Mouse (Mus musculus): ENCODE results near the gene Il1rn. TPM values are rescaled to one million over a fixed set of nuclear protein-coding genes. Genes with fewer than 3 reads are reported as not detected.

Il1rn gene
- polyA plus RNA-seq, 1 experiment from 2014 or later, result not detected

DNA sequence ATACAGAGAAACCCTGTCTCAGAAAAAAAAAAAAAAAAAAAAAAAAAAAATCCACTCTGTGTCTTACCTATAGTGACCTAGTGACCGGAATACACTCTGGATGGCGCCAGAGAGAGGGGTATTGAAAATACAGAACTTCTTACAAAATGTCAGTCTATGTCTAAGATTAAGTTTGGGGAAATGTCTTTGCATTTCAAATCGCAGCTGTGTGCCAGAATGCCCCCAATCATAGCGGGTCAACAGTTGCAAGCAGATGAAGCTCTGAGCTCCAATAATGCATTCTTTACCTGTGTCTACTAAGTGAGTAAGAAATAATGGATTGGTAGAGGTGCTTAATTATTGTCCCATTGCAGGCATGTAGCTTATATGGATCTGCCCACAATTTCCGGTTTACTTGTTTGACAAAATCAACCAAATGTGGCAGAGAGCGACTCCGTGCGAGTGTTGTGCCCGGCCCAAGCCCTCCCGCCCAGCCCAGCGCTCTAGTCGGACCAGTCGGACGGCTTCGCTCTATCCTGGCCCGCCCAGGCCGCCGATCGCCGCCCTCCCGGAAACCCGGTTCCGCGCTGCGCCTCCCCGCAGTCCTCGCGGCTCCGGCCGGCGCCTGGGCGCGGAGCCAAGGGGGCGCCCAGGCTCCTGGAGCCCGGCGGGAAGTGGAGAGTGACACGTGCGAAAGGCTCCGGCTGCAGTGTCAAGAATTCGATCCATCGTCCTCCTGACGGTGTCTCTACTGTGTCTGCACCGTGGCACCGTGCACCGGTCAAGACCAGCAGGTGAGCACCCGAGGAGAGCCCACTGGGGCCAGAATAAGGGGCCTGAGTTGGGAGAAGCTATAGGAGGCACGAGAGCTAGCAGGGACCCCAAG, 30.6 kb downstream of the Il1rn start, which contains the start of gene Psd4:
TSS of gene Psd4 (plus strand) at position 551 of the 865 bp plus-strand sequence.
- Histone ChIP-seq H3K4me1 (replicated peaks; ENCODE audit: control insufficient read depth, insufficient read depth, low read length) (0 out of 2 replicates have a peak, but pooled peaks cover 7% of the 10 kb centered on the region), H3K4me2 (replicated peaks) (peak within 1 kb of the TSS; percentile 83), H3K4me3 (replicated peaks; ENCODE audit: low read length) (peak within 1 kb of the TSS; percentile 42), H3K9me3 (ENCODE audit: control insufficient read depth, low read length) (no peaks in the 10 kb centered on the region), H3K27me3 (ENCODE audit: control insufficient read depth, insufficient read depth, low read length) (peaks cover 13% of the 10 kb centered on the region; the same call in 1 of the 2 replicates), H3K27ac (no peak within 1 kb of the TSS), H3K9ac (peak within 1 kb of the TSS; percentile 58), H3K36me3 (replicated peaks; ENCODE audit: control insufficient read depth, insufficient read depth) (no peaks in the 10 kb centered on the region)
- 5% methylated on average over 47 of the region's 47 CpGs for WGBS
- DNase-seq (ENCODE audit: low spot score) (peak; percentile 52), ATAC-seq (ENCODE audit: low FRiP score) (peak; percentile 86; the same call in 1 of the 2 replicates)

DNA sequence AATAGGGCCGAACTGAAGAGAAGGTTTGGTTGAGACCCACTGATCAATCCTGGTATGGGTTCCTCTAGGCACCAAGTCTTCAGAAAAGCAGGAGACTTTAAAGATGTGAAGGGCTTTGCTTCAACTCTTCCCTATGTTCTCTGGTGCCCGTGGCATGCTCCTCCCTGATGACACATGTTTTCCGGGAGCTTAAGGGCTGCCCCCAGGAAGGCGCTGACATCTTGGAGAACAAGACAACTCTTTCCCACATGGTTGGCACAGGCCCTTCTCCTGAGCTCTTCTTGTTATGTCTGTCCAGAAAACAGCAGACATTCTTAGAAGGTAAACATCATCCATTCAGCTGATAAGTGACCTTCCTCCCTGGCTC, 31.2 kb downstream of the Il1rn start:
- Histone ChIP-seq H3K4me2 (replicated peaks) (peak overlapping the region; percentile 83), H3K27ac (no peak overlapping the region), H3K27me3 (ENCODE audit: control insufficient read depth, insufficient read depth, low read length) (peaks cover 13% of the 10 kb centered on the region; the same call in 1 of the 2 replicates), H3K9me3 (ENCODE audit: control insufficient read depth, low read length) (no peaks in the 10 kb centered on the region), H3K9ac (no peak overlapping the region; the same call in 1 of the 2 replicates), H3K4me3 (replicated peaks; ENCODE audit: low read length) (peak overlapping the region; percentile 42), H3K4me1 (replicated peaks; ENCODE audit: control insufficient read depth, insufficient read depth, low read length) (0 out of 2 replicates have a peak, but pooled peaks cover 7% of the 10 kb centered on the region), H3K36me3 (replicated peaks; ENCODE audit: control insufficient read depth, insufficient read depth) (no peaks in the 10 kb centered on the region)
- DNase-seq (ENCODE audit: low spot score), result no peak
- 75% methylated on average over 4 of the region's 4 CpGs for WGBS
- ATAC-seq (ENCODE audit: low FRiP score), result 0 out of 2 replicates have a peak, but pooled peaks have one; percentile 17

DNA sequence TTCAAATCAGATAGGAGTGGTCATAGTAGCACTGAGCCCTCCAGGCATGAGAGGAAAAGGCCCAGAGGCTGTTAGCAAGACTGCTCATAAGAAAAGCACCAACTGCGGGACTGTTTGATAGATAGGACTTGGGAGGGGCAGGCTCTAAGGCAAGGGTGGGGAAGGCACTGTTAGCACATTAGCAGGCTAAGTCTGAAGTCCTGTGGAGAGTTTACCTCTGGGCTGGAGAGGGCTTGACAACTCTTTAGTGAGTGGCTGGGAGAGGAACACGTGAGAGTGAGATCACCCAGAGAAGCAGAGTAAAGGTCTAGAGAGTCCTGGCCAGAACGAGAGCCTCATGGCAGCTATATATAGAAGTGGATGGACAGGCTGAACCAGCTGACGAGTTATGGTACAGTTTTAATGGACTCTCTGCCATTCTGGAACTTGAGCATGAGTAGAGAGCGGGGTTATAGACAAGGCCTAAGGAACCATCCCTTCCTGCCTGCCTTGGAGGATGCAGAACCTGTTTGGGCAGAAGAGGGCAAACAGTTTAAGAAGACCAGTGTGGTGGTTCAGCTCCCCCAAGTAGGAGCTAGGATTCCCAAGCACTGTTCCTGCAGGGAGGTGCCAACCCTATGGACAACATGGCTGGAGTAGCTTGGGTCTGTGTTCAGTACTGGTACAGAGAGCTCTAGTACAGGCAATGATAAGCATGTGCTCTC, 42.2 kb downstream of the Il1rn start:
- no peak for DNase-seq (ENCODE audit: low spot score)

DNA sequence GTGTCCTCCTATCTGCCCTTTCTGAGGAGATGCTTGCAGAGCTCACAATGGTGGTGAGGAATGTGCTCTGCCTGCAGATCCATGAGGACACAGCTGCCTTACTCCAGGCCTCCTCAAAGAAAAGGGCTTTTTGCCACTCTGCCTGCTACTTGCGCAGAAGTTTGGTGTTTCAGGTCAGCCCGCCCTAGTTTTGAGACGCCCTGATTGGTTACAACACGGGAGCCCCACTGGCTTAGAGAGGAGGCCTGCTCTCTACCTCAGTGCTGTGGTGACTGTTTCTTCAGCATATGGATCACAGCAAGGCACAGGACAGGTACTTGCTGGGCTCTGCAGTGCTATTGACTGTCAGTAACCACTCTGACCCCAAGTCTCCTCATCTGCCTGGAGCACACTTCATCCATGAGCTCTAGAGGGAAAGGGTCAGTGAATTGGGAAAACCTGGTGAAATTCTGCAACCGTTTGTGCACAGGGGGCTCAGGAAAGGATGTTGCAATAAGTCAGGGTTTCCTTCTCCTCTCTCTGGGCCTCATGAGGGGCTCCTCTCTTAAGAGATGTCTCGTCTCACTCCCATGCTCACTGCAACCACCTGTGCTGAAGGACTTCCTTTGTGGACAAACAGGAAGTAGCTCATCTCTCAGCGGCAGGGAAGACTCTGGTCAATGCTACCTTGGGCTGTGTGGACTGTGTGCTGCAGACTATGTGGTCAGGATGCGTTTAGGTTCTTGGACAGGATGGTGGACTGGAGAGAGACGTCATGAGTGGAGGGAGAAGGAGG, 46.0 kb downstream of the Il1rn start:
- Histone ChIP-seq H3K4me3 (replicated peaks; ENCODE audit: low read length) (no peak overlapping the region), H3K27me3 (ENCODE audit: control insufficient read depth, insufficient read depth, low read length) (no peaks in the 10 kb centered on the region), H3K4me2 (replicated peaks) (no peak overlapping the region), H3K9me3 (ENCODE audit: control insufficient read depth, low read length) (no peaks in the 10 kb centered on the region), H3K27ac (no peak overlapping the region), H3K36me3 (replicated peaks; ENCODE audit: control insufficient read depth, insufficient read depth) (no peaks in the 10 kb centered on the region), H3K9ac (no peak overlapping the region), H3K4me1 (replicated peaks; ENCODE audit: control insufficient read depth, insufficient read depth, low read length) (no peaks in the 10 kb centered on the region)
- DNase-seq (ENCODE audit: low spot score) (no peak), ATAC-seq (ENCODE audit: low FRiP score) (no peak)
- WGBS, result 78% methylated on average over 9 of the region's 9 CpGs

More for the DNA sequence above, 42.2 kb downstream of the Il1rn start:
- no peak overlapping the region for H3K4me3 ChIP-seq (replicated peaks; ENCODE audit: low read length)
- no peaks in the 10 kb centered on the region for H3K27me3 ChIP-seq (ENCODE audit: control insufficient read depth, insufficient read depth, low read length)
- ATAC-seq (ENCODE audit: low FRiP score), result no peak
- no peaks in the 10 kb centered on the region for H3K36me3 ChIP-seq (replicated peaks; ENCODE audit: control insufficient read depth, insufficient read depth)
- no peaks in the 10 kb centered on the region for H3K4me1 ChIP-seq (replicated peaks; ENCODE audit: control insufficient read depth, insufficient read depth, low read length)
- no peak overlapping the region for H3K4me2 ChIP-seq (replicated peaks)
- H3K9ac ChIP-seq, result no peak overlapping the region
- H3K9me3 ChIP-seq (ENCODE audit: control insufficient read depth, low read length), result no peaks in the 10 kb centered on the region
- no peak overlapping the region for H3K27ac ChIP-seq
- 72% methylated on average over 5 of the region's 5 CpGs for WGBS

DNA sequence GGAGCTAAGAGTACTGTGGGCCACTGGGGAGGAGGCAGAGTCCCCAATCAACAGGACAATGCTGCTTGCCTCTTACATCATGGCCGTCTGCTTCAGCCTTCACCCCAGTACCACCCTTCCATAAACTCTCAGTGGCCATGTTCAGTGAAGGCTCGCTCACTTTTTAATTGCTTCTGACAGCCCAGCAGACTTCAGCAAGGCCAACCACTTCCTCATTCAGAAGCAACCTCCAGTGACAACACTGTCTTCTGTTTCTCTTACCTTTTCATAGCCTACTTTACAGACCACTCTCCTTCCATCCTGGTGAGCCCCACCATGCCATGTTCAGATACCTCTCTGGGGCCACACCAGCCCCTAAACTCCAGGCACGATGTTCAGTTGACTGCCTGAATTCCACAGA, 47.0 kb downstream of the Il1rn start:
- H3K4me3 ChIP-seq (replicated peaks; ENCODE audit: low read length), result no peak overlapping the region
- no peaks in the 10 kb centered on the region for H3K27me3 ChIP-seq (ENCODE audit: control insufficient read depth, insufficient read depth, low read length)
- no peaks in the 10 kb centered on the region for H3K36me3 ChIP-seq (replicated peaks; ENCODE audit: control insufficient read depth, insufficient read depth)
- no peak for DNase-seq (ENCODE audit: low spot score)
- H3K27ac ChIP-seq, result no peak overlapping the region
- no peaks in the 10 kb centered on the region for H3K4me1 ChIP-seq (replicated peaks; ENCODE audit: control insufficient read depth, insufficient read depth, low read length)
- no peaks in the 10 kb centered on the region for H3K9me3 ChIP-seq (ENCODE audit: control insufficient read depth, low read length)
- ATAC-seq (ENCODE audit: low FRiP score), result no peak
- WGBS, result 82% methylated on average over 3 of the region's 3 CpGs
- H3K4me2 ChIP-seq (replicated peaks), result no peak overlapping the region
- no peak overlapping the region for H3K9ac ChIP-seq

DNA sequence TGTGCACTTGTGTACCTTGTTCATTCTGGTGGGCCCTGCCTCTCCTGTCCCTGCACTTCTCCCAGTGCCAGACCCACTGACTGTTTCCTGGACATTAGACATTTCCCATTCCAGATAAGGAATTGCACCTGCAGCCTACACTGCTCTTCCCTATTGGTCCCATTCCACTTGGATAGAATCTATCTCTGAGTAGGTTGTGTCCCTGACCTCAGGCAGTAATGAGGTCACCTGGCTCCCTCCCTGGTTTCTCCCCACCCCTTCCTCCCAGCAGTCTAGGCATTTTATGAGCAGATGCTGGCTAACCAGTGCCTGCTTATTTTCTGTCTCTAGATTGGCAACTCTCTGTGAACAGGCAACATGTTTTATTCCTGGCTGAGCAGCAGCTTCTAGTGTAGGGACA, 47.7 kb downstream of the Il1rn start:
- no peaks in the 10 kb centered on the region for H3K4me1 ChIP-seq (replicated peaks; ENCODE audit: control insufficient read depth, insufficient read depth, low read length)
- no peaks in the 10 kb centered on the region for H3K27me3 ChIP-seq (ENCODE audit: control insufficient read depth, insufficient read depth, low read length)
- no peak overlapping the region for H3K27ac ChIP-seq
- no peak overlapping the region for H3K4me3 ChIP-seq (replicated peaks; ENCODE audit: low read length)
- DNase-seq (ENCODE audit: low spot score), result no peak
- no peaks in the 10 kb centered on the region for H3K36me3 ChIP-seq (replicated peaks; ENCODE audit: control insufficient read depth, insufficient read depth)
- no peak for ATAC-seq (ENCODE audit: low FRiP score)
- no peaks in the 10 kb centered on the region for H3K9me3 ChIP-seq (ENCODE audit: control insufficient read depth, low read length)
- H3K9ac ChIP-seq, result no peak overlapping the region
- H3K4me2 ChIP-seq (replicated peaks), result no peak overlapping the region

DNA sequence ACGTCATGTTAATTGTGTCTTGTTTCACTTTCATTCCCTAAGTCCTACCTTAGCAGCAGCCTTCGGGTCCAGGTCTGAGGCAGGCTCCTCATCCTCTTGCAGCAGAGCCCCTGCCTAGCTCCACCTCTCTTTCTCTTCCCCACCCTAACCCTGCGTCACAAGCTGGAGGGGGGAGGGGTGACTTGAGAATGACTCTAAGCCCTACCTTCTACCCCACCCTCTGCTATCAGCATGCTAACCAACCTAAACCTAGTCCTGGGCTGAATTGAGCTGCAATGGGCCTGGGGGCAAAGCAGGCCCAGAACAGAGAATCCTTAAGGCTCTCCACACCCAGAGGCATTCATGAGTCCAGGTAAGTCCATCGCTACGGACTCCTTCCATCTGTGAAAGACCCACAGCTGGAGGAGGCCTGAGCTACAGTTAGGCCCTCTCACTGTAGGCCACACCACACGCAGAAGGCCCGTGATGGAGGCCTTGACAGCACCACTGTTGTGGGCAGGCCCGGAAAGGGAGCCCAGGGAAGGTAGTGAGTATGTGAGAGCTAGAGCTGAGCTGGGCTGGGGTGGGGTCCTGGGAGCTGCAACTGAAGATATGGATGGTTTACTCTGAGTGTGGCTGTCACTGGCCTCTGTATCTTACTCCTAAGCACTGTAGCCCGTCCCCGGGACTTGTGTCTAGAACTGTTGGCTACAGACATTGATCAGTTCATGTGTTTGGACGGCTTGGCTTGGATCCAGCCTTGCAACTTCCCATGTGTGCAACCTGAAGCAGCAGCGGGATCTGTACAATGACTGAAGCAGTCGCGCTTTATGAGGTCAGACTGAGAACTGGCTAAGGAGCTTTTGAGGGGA, 48.7 kb downstream of the Il1rn start:
- ATAC-seq (ENCODE audit: low FRiP score) (0 out of 2 replicates have a peak, but pooled peaks have one; percentile 24), DNase-seq (ENCODE audit: low spot score) (no peak)
- no peak overlapping the region for H3K4me2 ChIP-seq (replicated peaks)
- H3K36me3 ChIP-seq (replicated peaks; ENCODE audit: control insufficient read depth, insufficient read depth), result no peaks in the 10 kb centered on the region
- no peaks in the 10 kb centered on the region for H3K4me1 ChIP-seq (replicated peaks; ENCODE audit: control insufficient read depth, insufficient read depth, low read length)
- 84% methylated on average over 14 of the region's 14 CpGs for whole genome bisulfite sequencing
- no peak overlapping the region for H3K27ac ChIP-seq
- no peak overlapping the region for H3K9ac ChIP-seq
- no peaks in the 10 kb centered on the region for H3K27me3 ChIP-seq (ENCODE audit: control insufficient read depth, insufficient read depth, low read length)
- no peak overlapping the region for H3K4me3 ChIP-seq (replicated peaks; ENCODE audit: low read length)
- no peaks in the 10 kb centered on the region for H3K9me3 ChIP-seq (ENCODE audit: control insufficient read depth, low read length)

DNA sequence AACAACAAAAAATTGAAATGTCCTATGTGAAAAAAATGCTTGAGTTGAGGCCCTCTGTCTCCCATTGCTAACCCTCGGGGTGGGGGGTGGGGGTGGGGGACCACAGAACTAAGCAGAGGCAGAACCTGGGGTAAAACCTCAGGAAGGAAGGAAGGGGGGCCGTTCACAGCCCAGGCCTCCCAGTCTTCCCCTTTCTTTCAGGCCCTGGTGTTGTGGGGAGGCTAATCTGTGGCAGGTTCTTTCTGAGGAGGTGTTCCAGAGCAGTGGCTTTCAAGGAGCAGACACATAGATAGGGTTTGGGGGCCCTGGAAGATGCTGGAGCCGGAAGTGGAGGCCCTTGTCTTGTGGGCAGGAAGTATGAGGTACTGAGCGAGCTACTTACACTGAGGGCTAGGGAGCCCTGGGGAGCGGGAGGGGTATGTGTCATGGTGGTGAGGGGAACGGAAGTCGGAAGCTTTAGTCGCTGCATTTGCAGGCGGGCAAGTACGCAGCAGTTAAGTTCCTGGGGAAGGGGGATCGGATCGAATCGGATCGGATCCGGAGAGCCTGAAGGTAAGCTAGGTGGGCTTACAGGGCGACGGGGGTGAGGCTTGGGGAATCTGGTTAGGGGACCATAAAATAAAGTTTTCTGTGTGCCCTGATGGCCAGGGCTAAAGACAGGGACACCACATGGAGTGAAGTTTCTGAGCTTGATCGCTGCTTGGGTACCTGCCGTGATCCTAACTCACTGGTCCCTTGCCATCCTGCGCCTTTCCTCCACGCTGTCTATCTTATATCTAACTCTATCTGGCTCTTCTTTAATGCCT, 49.7 kb downstream of the Il1rn start:
- Histone ChIP-seq H3K9me3 (ENCODE audit: control insufficient read depth, low read length) (no peaks in the 10 kb centered on the region), H3K27me3 (ENCODE audit: control insufficient read depth, insufficient read depth, low read length) (no peaks in the 10 kb centered on the region), H3K9ac (no peak overlapping the region), H3K36me3 (replicated peaks; ENCODE audit: control insufficient read depth, insufficient read depth) (no peaks in the 10 kb centered on the region), H3K27ac (no peak overlapping the region), H3K4me2 (replicated peaks) (no peak overlapping the region), H3K4me3 (replicated peaks; ENCODE audit: low read length) (no peak overlapping the region), H3K4me1 (replicated peaks; ENCODE audit: control insufficient read depth, insufficient read depth, low read length) (no peaks in the 10 kb centered on the region)
- DNase-seq (ENCODE audit: low spot score) (no peak), ATAC-seq (ENCODE audit: low FRiP score) (no peak)
- whole genome bisulfite sequencing, result 87% methylated on average over 21 of the region's 21 CpGs

Data from hindbrain, embryonic 14.5 days (tissue).